Mouse (Mus musculus) stomach, embryonic 16.5 days (tissue): ENCODE measurements at regions not wholly inside any gene's neighbourhood (a gene's known extent, or its start where the extent isn't known, plus 50 kb on each side); places are given as distances from the start of the nearest gene placed in this dataset.

Source experiments
- ATAC-seq: fragments of 200-750 bp; cut with Nextera tagmentation; 2 replicates; pipeline ENCODE4 v1.8.0; 2017; ENCODE audit warnings: moderate number of reproducible peaks, moderate TSS enrichment; ENCODE audit not compliant: insufficient read depth, low FRiP score
- H3K27ac ChIP-seq: fragments of 300-500 bp; sonication (generic); 2 replicates; pipeline ENCODE4 v1.5.1; 2014; ENCODE audit warnings: low read length
- H3K27me3 ChIP-seq: fragments of 300-500 bp; sonication (generic); 2 replicates; pipeline ENCODE4 v1.6.1; 2014; ENCODE audit warnings: low read length, control low read depth, mixed read lengths; ENCODE audit not compliant: control insufficient read depth, insufficient read depth
- H3K36me3 ChIP-seq: fragments of 300-500 bp; sonication (generic); 2 replicates; pipeline ENCODE4 v1.6.1; 2014; ENCODE audit warnings: low read length; ENCODE audit not compliant: control insufficient read depth, insufficient read depth
- H3K4me1 ChIP-seq: fragments of 300-500 bp; sonication (generic); 2 replicates; pipeline ENCODE4 v1.6.1; 2014; ENCODE audit warnings: low read length, control low read depth, mixed read lengths; ENCODE audit not compliant: control insufficient read depth, insufficient read depth
- H3K4me2 ChIP-seq: fragments of 300-500 bp; sonication (generic); 2 replicates; pipeline ENCODE4 v1.6.1; 2014; ENCODE audit warnings: low read depth, low read length, mixed read lengths
- H3K4me3 ChIP-seq: fragments of 300-500 bp; sonication (generic); replicated peaks from 2 replicates; pipeline ENCODE4 v1.5.1; 2014; ENCODE audit warnings: mild to moderate bottlenecking, low read length
- H3K9ac ChIP-seq: fragments of 300-500 bp; sonication (generic); 2 replicates; pipeline ENCODE4 v1.6.1; 2014; ENCODE audit warnings: low read length
- H3K9me3 ChIP-seq: fragments of 300-500 bp; sonication (generic); replicated peaks from 2 replicates; pipeline ENCODE4 v1.6.1; 2016; ENCODE audit warnings: low read length, control low read depth; ENCODE audit not compliant: control insufficient read depth
- WGBS: fragments of 180-500 bp; shearing (Covaris S2); extraction: QIAGEN DNeasy Blood & Tissue Kit; methylation state at CpG from one replicate; pipeline ENCODE4 v1.1.7; 2014; 5-methylcytosine and 5-hydroxymethylcytosine counted together

DNA sequence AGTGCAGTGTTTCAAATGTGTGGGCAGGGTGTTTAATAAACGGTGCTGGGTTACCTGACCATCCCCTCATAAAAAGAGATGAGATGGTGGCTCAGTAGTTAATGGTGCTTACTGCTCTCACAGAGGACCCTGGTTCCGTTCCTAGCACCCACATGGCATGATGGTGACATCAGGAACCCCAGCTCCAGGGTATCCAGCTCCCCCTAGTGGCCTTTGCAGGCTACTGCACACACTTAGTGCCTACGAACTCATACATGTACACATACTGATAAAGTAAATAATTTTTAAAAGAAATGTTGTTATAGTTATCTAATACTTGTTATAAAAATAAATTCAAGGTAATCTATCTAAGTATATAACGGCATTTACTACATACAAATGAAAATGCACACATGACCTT, 157.3 kb downstream of the Rpap3 start:
- H3K9ac ChIP-seq = no peak overlapping the region
- no peaks in the 10 kb centered on the region for H3K36me3 ChIP-seq
- no peaks in the 10 kb centered on the region for H3K27me3 ChIP-seq
- no peaks in the 10 kb centered on the region; the same call in 1 of the 2 replicates for H3K9me3 ChIP-seq
- no peak overlapping the region for H3K27ac ChIP-seq
- WGBS = 89% methylated on average over 4 of the region's 4 CpGs
- no peak overlapping the region for H3K4me3 ChIP-seq
- no peak overlapping the region for H3K4me2 ChIP-seq
- no peak for ATAC-seq
- H3K4me1 ChIP-seq = no peaks in the 10 kb centered on the region

DNA sequence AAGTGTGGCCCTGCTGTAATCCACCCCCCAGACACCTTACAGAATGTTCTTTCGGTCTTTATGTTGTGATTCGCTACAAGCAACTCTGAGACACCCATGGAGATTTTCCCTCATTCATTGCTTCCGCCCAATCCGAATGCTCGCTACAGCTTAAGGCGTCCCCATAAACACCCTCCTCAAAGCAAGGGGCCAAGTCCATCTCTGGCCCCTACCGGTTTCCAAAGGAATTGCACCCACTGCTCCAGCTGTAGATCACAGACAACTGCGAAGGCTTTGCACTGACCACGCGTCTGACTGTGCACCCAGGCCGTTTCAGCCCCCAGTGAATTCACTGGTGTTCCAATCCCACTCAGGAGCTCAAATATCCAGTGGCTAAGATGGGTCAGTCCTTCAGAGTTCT, 160.6 kb downstream of the Rpap3 start:
- 87% methylated on average over 11 of the region's 11 CpGs for WGBS
- no peak for ATAC-seq
- H3K9me3 ChIP-seq = no peaks in the 10 kb centered on the region; the same call in 1 of the 2 replicates

DNA sequence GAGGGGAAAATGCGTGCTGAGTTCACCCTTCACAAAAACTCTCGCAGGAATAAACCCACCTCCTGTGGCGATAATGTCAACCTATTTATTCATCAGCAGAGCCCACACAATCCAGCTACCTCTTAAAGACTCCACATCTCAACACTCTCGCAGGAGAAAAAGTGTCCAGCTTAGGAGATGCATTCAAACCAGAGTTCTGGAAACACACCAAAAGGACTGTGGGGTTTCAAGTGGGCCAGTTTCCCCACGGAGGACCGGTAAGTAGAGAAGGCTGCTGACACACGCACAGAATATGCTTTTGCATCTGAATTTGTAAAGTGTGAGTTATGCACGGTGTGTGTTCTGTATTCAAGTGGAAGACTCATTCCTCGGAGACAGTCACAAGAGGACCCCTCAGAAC, 164.0 kb downstream of the Rpap3 start:
- H3K4me2 ChIP-seq = no peak overlapping the region
- 82% methylated on average over 9 of the region's 9 CpGs for WGBS
- no peak for ATAC-seq

More for the DNA sequence above, 160.6 kb downstream of the Rpap3 start:
- Histone ChIP-seq H3K36me3 (no peaks in the 10 kb centered on the region), H3K27me3 (no peaks in the 10 kb centered on the region), H3K4me3 (no peak overlapping the region), H3K27ac (no peak overlapping the region), H3K4me1 (no peaks in the 10 kb centered on the region), H3K9ac (no peak overlapping the region), H3K4me2 (no peak overlapping the region)

DNA sequence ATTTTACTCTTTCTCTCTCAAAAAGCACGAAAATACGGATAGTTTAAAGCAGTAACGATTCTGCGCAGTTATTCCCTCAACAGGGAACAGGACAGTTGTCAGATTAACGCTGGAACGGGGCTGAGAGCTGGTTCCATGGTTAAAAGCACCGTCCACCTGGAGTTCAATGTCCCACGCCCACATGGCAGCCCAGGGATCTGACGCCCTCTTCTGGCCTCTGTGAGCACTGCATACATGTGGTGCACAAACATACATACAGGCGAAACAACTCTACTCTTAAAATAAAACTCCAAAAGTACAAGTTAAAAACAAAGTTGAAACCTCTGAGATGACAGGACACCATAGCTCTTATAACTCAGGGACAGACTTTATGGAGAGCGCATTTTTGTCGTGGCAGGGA, 169.5 kb downstream of the Rpap3 start:
- Histone ChIP-seq H3K27ac (no peak overlapping the region), H3K9ac (no peak overlapping the region), H3K9me3 (peaks cover 2% of the 10 kb centered on the region; the same call in 1 of the 2 replicates), H3K4me3 (no peak overlapping the region), H3K4me2 (no peak overlapping the region), H3K4me1 (peaks cover 4% of the 10 kb centered on the region; the same call in 1 of the 2 replicates), H3K27me3 (no peaks in the 10 kb centered on the region), H3K36me3 (no peaks in the 10 kb centered on the region)
- WGBS = 90% methylated on average over 12 of the region's 12 CpGs
- ATAC-seq = no peak

More for the DNA sequence above, 164.0 kb downstream of the Rpap3 start:
- Histone ChIP-seq H3K27ac (no peak overlapping the region), H3K27me3 (no peaks in the 10 kb centered on the region), H3K36me3 (no peaks in the 10 kb centered on the region), H3K4me3 (no peak overlapping the region), H3K4me1 (no peaks in the 10 kb centered on the region), H3K9me3 (peaks cover 2% of the 10 kb centered on the region; the same call in 1 of the 2 replicates), H3K9ac (no peak overlapping the region)

DNA sequence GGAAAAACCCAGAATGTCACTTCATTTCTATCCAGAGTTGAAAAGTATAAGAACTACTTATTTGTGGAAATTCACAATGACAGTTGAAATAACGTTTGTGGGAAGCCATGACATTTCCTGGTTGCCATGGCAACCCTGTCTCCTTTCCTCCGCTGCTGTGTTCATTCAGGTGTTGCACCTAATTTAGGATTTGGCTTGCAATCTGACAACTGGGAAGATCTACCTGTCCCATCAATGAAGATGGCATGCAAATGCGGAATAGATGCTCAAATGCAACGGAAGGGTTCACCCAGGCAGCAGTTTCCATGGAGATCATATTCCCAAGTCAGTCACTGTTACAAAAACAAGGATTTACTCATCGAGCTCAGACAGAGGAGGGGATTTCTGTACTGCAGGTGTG, 170.7 kb downstream of the Rpap3 start:
- ATAC-seq = no peak
- H3K9me3 ChIP-seq = peaks cover 2% of the 10 kb centered on the region; the same call in 1 of the 2 replicates
- H3K27ac ChIP-seq = no peak overlapping the region
- no peak overlapping the region for H3K9ac ChIP-seq
- H3K4me3 ChIP-seq = no peak overlapping the region
- H3K27me3 ChIP-seq = no peaks in the 10 kb centered on the region
- WGBS = 74% methylated on average over 5 of the region's 5 CpGs
- no peak overlapping the region for H3K4me2 ChIP-seq
- H3K36me3 ChIP-seq = no peaks in the 10 kb centered on the region
- H3K4me1 ChIP-seq = peaks cover 4% of the 10 kb centered on the region; the same call in 1 of the 2 replicates

DNA sequence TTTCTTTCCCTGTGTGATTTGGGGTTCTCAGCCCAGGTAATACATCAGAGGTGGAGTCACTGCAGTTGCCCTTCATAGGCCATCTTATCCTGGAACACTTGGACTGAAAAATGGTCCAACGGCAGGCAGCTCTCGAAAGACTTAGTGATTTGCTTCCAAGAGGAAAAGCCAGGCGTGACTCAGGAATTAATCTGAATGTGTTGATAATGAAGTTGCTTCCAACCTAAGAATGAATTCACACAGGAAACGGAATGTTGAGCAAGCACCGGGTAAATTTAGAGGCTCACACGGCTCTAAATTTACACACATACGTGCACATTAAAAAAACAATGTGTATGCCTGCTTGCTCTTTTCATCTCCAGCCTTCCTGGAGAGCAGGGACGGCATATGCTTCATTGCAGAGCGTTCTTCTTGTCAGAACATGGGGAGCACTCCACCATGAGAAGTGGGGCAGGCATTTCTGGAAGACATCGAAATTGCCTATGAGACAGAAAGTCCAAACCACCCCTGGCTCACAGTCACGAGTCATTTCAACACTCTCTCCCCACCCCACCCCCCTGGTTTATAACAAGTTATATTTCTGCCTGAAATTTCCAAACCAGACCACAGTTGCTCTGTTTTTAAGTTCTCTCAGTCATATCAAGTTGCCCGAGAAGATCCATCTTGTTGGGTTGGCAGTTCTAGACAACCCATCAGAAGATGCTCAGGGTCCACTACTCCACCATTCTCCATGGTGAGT, 171.9 kb downstream of the Rpap3 start:
- Histone ChIP-seq H3K36me3 (no peaks in the 10 kb centered on the region), H3K9ac (no peak overlapping the region), H3K27ac (no peak overlapping the region), H3K4me3 (no peak overlapping the region), H3K27me3 (no peaks in the 10 kb centered on the region), H3K9me3 (peaks cover under 1% of the 10 kb centered on the region; the same call in 1 of the 2 replicates), H3K4me1 (peaks cover 4% of the 10 kb centered on the region; the same call in 1 of the 2 replicates), H3K4me2 (no peak overlapping the region)
- no peak for ATAC-seq
- WGBS = 65% methylated on average over 12 of the region's 12 CpGs

DNA sequence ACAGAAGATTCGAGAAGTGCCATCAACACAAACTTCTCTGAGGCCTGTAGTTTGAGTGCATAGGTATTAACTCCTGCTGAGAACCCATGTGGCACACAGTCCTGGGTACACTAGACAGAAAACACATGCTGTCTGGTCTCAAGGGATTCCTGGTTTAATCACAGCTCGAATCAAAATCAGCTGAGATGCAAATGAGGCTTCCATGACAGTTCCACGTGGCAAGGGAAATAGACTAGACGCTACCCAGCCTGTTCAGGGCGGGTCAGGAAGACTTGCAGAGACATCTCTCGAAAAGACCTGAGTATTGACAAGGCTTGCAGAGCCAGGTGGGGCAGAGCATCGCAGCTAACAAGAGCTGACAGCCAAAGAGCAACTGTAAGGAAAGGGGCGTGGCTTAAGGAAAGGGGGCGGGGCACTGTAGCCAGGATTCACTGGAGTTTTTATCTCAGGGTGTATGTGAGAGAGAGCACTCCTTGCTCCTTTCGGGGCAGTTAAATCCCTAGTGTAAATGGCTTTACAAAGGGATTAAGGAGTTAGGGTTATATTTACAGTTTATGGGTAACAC, 173.2 kb downstream of the Rpap3 start:
- H3K27ac ChIP-seq = no peak overlapping the region
- H3K4me3 ChIP-seq = no peak overlapping the region
- no peaks in the 10 kb centered on the region for H3K9me3 ChIP-seq
- ATAC-seq = no peak
- no peaks in the 10 kb centered on the region for H3K36me3 ChIP-seq
- H3K27me3 ChIP-seq = no peaks in the 10 kb centered on the region
- 53% methylated on average over 10 of the region's 10 CpGs for WGBS
- peaks cover 4% of the 10 kb centered on the region; the same call in 1 of the 2 replicates for H3K4me1 ChIP-seq
- no peak overlapping the region for H3K4me2 ChIP-seq
- H3K9ac ChIP-seq = no peak overlapping the region

DNA sequence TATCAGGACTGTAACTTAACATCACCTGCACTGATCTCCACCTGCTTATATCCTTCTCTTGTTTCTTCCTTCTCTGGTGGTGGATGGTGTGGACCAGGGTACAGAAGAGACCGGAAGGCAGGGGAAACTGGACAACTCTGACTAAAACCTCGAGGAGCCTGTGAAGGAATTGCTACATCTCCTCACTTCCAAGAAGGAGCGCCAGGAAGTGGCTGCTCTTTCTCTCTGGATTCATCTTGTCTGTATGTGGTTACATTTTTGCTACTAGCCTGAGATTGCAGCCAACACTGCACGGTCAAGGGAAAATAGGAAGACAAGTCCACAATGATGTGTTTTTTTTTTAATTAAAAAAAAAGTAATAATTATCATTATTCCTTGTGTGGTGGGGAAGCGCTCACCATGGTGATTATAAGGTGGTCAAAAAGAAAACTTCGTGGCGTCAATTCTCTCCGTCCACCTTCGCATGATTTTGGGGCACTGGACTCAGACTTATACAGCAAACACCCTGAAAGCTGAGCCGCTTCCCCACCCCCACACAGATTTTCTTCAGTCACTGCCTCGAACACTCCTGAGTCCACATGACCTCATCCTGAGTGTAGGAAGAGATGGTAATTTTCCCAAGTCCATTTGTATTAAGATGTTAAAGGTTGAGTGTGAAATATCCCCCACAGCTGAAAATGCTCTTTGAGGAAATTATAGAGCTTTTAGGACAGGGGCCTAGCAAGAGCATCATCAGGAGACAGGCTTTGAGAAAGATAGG, 177.2 kb downstream of the Rpap3 start:
- H3K4me2 ChIP-seq = no peak overlapping the region
- H3K9ac ChIP-seq = no peak overlapping the region
- 77% methylated on average over 11 of the region's 11 CpGs for WGBS
- H3K4me3 ChIP-seq = no peak overlapping the region
- no peaks in the 10 kb centered on the region for H3K36me3 ChIP-seq
- peaks cover 4% of the 10 kb centered on the region; the same call in 1 of the 2 replicates for H3K4me1 ChIP-seq
- no peaks in the 10 kb centered on the region for H3K27me3 ChIP-seq
- no peak overlapping the region for H3K27ac ChIP-seq
- no peaks in the 10 kb centered on the region for H3K9me3 ChIP-seq
- ATAC-seq = no peak

DNA sequence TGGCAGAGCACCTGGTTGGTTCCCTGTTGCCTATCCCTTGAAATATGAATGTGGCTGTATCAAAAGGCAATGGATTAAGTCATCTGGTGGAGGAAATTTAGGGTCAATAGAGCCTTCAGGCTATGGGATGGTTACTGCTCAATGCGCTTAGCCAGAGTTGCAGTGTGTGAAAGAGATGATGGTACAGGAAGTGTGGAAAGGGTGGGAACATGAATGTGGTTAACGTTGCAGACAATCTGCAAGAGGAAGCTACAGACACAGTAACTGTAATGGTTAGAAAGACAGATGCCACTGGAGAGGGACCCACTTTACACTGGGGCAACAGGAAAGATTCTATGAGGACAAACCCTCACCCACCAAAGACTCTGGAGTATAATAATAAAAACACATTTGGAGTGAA, 185.2 kb downstream of the Rpap3 start:
- Histone ChIP-seq H3K4me1 (no peaks in the 10 kb centered on the region), H3K4me3 (no peak overlapping the region), H3K27me3 (no peaks in the 10 kb centered on the region), H3K36me3 (no peaks in the 10 kb centered on the region), H3K4me2 (no peak overlapping the region), H3K27ac (no peak overlapping the region), H3K9me3 (no peaks in the 10 kb centered on the region), H3K9ac (no peak overlapping the region)
- 82% methylated on average over 2 of the region's 2 CpGs for WGBS
- no peak for ATAC-seq
